Mouse (Mus musculus): Measurements from ENCODE around the gene Tamm41. TPM values are rescaled to one million over a fixed set of nuclear protein-coding genes. Genes with fewer than 3 reads are reported as not detected.

Gene Tamm41
- polyA plus RNA-seq, 1 experiment: 44.1 TPM

GRCm38 (mm10) chr6:115043657-115044500, 6.2 kb upstream of the Tamm41 start:
- Histone ChIP-seq H3ac (ENCODE audit: control insufficient read depth, insufficient read length, low read depth) (no peak overlapping the region), H3K36me3 (ENCODE audit: control insufficient read depth, insufficient read depth) (no peaks in the 10 kb centered on the region), H3K27me3 (ENCODE audit: control insufficient read depth, insufficient read depth, insufficient read length) (peaks cover 19% of the 10 kb centered on the region), H3K79me3 (ENCODE audit: low read depth) (no peaks in the 10 kb centered on the region), H3K79me2 (ENCODE audit: control insufficient read depth, insufficient read depth) (no peaks in the 10 kb centered on the region), H3K4me3 (ENCODE audit: insufficient read depth, poor library complexity, severe bottlenecking) (no peak overlapping the region)
- TF ChIP-seq CTCF (IDR thresholded peaks at IDR 0.05; ENCODE audit: control insufficient read depth, insufficient read depth, insufficient read length) (no peak), FOSL1 (IDR thresholded peaks at IDR 0.05; ENCODE audit: insufficient read depth, low read length, poor library complexity, severe bottlenecking) (no peak), MYOD1 (IDR thresholded peaks at IDR 0.05; ENCODE audit: control insufficient read depth, insufficient read length, low read depth) (no peak), CEBPB (IDR thresholded peaks at IDR 0.05; ENCODE audit: low read depth) (no peak), USF1 (IDR thresholded peaks at IDR 0.05; ENCODE audit: low read depth) (no peak), MYOG (IDR thresholded peaks at IDR 0.05; ENCODE audit: control insufficient read depth, extremely low read depth, insufficient read length) (no peak), MAX (IDR thresholded peaks at IDR 0.05) (no peak)

GRCm38 (mm10) chr6:115042609-115043008, 4.9 kb upstream of the Tamm41 start:
- no peak for TF ChIP-seq FOSL1 (IDR thresholded peaks at IDR 0.05; ENCODE audit: insufficient read depth, low read length, poor library complexity, severe bottlenecking)
- no peak for TF ChIP-seq USF1 (IDR thresholded peaks at IDR 0.05; ENCODE audit: low read depth)
- no peak for TF ChIP-seq CTCF (IDR thresholded peaks at IDR 0.05; ENCODE audit: control insufficient read depth, insufficient read depth, insufficient read length)
- TF ChIP-seq MYOD1 (IDR thresholded peaks at IDR 0.05; ENCODE audit: control insufficient read depth, insufficient read length, low read depth): no peak
- TF ChIP-seq MYOG (IDR thresholded peaks at IDR 0.05; ENCODE audit: control insufficient read depth, extremely low read depth, insufficient read length): no peak
- TF ChIP-seq CEBPB (IDR thresholded peaks at IDR 0.05; ENCODE audit: low read depth): no peak
- no peak for TF ChIP-seq MAX (IDR thresholded peaks at IDR 0.05)
- H3K36me3 ChIP-seq (ENCODE audit: control insufficient read depth, insufficient read depth): no peaks in the 10 kb centered on the region
- no peak overlapping the region for H3ac ChIP-seq (ENCODE audit: control insufficient read depth, insufficient read length, low read depth)
- peaks cover 19% of the 10 kb centered on the region for H3K27me3 ChIP-seq (ENCODE audit: control insufficient read depth, insufficient read depth, insufficient read length)
- H3K79me3 ChIP-seq (ENCODE audit: low read depth): no peaks in the 10 kb centered on the region
- H3K79me2 ChIP-seq (ENCODE audit: control insufficient read depth, insufficient read depth): peaks cover 1% of the 10 kb centered on the region
- no peak overlapping the region for H3K4me3 ChIP-seq (ENCODE audit: insufficient read depth, poor library complexity, severe bottlenecking)

GRCm38 (mm10) chr6:115033441-115033840, 4.2 kb downstream of the Tamm41 start:
- no peak for TF ChIP-seq MYOG (IDR thresholded peaks at IDR 0.05; ENCODE audit: control insufficient read depth, extremely low read depth, insufficient read length)
- no peak for TF ChIP-seq USF1 (IDR thresholded peaks at IDR 0.05; ENCODE audit: low read depth)
- TF ChIP-seq MYOD1 (IDR thresholded peaks at IDR 0.05; ENCODE audit: control insufficient read depth, insufficient read length, low read depth): no peak
- Histone ChIP-seq H3K36me3 (ENCODE audit: control insufficient read depth, insufficient read depth) (peaks cover 35% of the 10 kb centered on the region), H3ac (ENCODE audit: control insufficient read depth, insufficient read length, low read depth) (no peak overlapping the region), H3K27me3 (ENCODE audit: control insufficient read depth, insufficient read depth, insufficient read length) (no peaks in the 10 kb centered on the region), H3K79me3 (ENCODE audit: low read depth) (peaks cover 8% of the 10 kb centered on the region), H3K79me2 (ENCODE audit: control insufficient read depth, insufficient read depth) (peaks cover 25% of the 10 kb centered on the region), H3K4me3 (ENCODE audit: insufficient read depth, poor library complexity, severe bottlenecking) (no peak overlapping the region)

GRCm38 (mm10) chr6:115030098-115030497, 7.6 kb downstream of the Tamm41 start:
- H3K79me2 ChIP-seq (ENCODE audit: control insufficient read depth, insufficient read depth): no peaks in the 10 kb centered on the region
- H3K27me3 ChIP-seq (ENCODE audit: control insufficient read depth, insufficient read depth, insufficient read length): no peaks in the 10 kb centered on the region
- no peak overlapping the region for H3K4me3 ChIP-seq (ENCODE audit: insufficient read depth, poor library complexity, severe bottlenecking)
- no peak overlapping the region for H3ac ChIP-seq (ENCODE audit: control insufficient read depth, insufficient read length, low read depth)
- peaks cover 35% of the 10 kb centered on the region for H3K36me3 ChIP-seq (ENCODE audit: control insufficient read depth, insufficient read depth)
- H3K79me3 ChIP-seq (ENCODE audit: low read depth): no peaks in the 10 kb centered on the region
- no peak for TF ChIP-seq USF1 (IDR thresholded peaks at IDR 0.05; ENCODE audit: low read depth)
- TF ChIP-seq MYOG (IDR thresholded peaks at IDR 0.05; ENCODE audit: control insufficient read depth, extremely low read depth, insufficient read length): no peak
- TF ChIP-seq CTCF (IDR thresholded peaks at IDR 0.05; ENCODE audit: control insufficient read depth, insufficient read depth, insufficient read length): no peak
- TF ChIP-seq MYOD1 (IDR thresholded peaks at IDR 0.05; ENCODE audit: control insufficient read depth, insufficient read length, low read depth): no peak
- TF ChIP-seq MAX (IDR thresholded peaks at IDR 0.05): no peak
- TF ChIP-seq FOSL1 (IDR thresholded peaks at IDR 0.05; ENCODE audit: insufficient read depth, low read length, poor library complexity, severe bottlenecking): no peak
- no peak for TF ChIP-seq CEBPB (IDR thresholded peaks at IDR 0.05; ENCODE audit: low read depth)

GRCm38 (mm10) chr6:115029248-115029647, 8.4 kb downstream of the Tamm41 start:
- TF ChIP-seq MAX (IDR thresholded peaks at IDR 0.05) (no peak), CEBPB (IDR thresholded peaks at IDR 0.05; ENCODE audit: low read depth) (no peak), CTCF (IDR thresholded peaks at IDR 0.05; ENCODE audit: control insufficient read depth, insufficient read depth, insufficient read length) (no peak), MYOG (IDR thresholded peaks at IDR 0.05; ENCODE audit: control insufficient read depth, extremely low read depth, insufficient read length) (no peak), USF1 (IDR thresholded peaks at IDR 0.05; ENCODE audit: low read depth) (no peak), MYOD1 (IDR thresholded peaks at IDR 0.05; ENCODE audit: control insufficient read depth, insufficient read length, low read depth) (no peak), FOSL1 (IDR thresholded peaks at IDR 0.05; ENCODE audit: insufficient read depth, low read length, poor library complexity, severe bottlenecking) (no peak)
- Histone ChIP-seq H3K79me2 (ENCODE audit: control insufficient read depth, insufficient read depth) (no peaks in the 10 kb centered on the region), H3K27me3 (ENCODE audit: control insufficient read depth, insufficient read depth, insufficient read length) (no peaks in the 10 kb centered on the region), H3K79me3 (ENCODE audit: low read depth) (no peaks in the 10 kb centered on the region), H3K4me3 (ENCODE audit: insufficient read depth, poor library complexity, severe bottlenecking) (no peak overlapping the region), H3ac (ENCODE audit: control insufficient read depth, insufficient read length, low read depth) (no peak overlapping the region), H3K36me3 (ENCODE audit: control insufficient read depth, insufficient read depth) (peaks cover 39% of the 10 kb centered on the region)
